Mouse (Mus musculus) heart, adult 2 months (tissue): ENCODE measurements around the gene Rbm39. TPM values are rescaled to one million over a fixed set of nuclear protein-coding genes. Genes with fewer than 3 reads are reported as not detected.

Experiments
- DNase-seq, 2 experiments: peaks; one replicate each; pipeline ENCODE4 v3.0.0; 2021
- H3K27ac ChIP-seq: fragments of 200-600 bp; 2 replicates; pipeline ENCODE4 v1.8.1; 2022
- H3K27me3 ChIP-seq: fragments of 200-500 bp; 2 replicates; pipeline ENCODE4 v1.6.1; 2012; ENCODE audit warnings: mild to moderate bottlenecking, low read length, inconsistent platforms, mixed read lengths; ENCODE audit not compliant: control insufficient read depth, insufficient read depth
- H3K36me3 ChIP-seq: fragments of 200-500 bp; 2 replicates; pipeline ENCODE4 v1.6.1; 2012; ENCODE audit warnings: low read length, inconsistent platforms; ENCODE audit not compliant: control insufficient read depth, insufficient read depth
- H3K4me1 ChIP-seq: fragments of 200-500 bp; 2 replicates; pipeline ENCODE4 v1.6.1; 2011; ENCODE audit warnings: low read length; ENCODE audit not compliant: control insufficient read depth, insufficient read depth
- H3K4me3 ChIP-seq: fragments of 200-600 bp; 2 replicates; pipeline ENCODE4 v1.8.1; 2022
- H3K79me2 ChIP-seq: fragments of 200-500 bp; replicated peaks from 2 replicates; pipeline ENCODE4 v1.6.1; 2012; ENCODE audit warnings: mild to moderate bottlenecking, inconsistent platforms, low read length, moderate library complexity, mixed read lengths; ENCODE audit not compliant: control insufficient read depth, insufficient read depth
- H3K9ac ChIP-seq: fragments of 200-500 bp; 2 replicates; pipeline ENCODE4 v1.6.1; 2012; ENCODE audit warnings: low read depth, mild to moderate bottlenecking, control low read depth, inconsistent platforms, low read length, mixed read lengths
- CTCF ChIP-seq: fragments of 200-600 bp; IDR thresholded peaks from 2 replicates; pipeline ENCODE4 v1.8.1; 2022; ENCODE audit warnings: antibody characterized with exemption, mild to moderate bottlenecking, moderate library complexity
- EP300 ChIP-seq: fragments of 200-500 bp; IDR thresholded peaks from 2 replicates; pipeline ENCODE4 v1.6.1; 2011; ENCODE audit warnings: low read depth, low read length, control low read depth; ENCODE audit not compliant: insufficient read depth
- POLR2A ChIP-seq: fragments of 200-500 bp; IDR thresholded peaks from 2 replicates; pipeline ENCODE4 v1.6.1; 2011; ENCODE audit warnings: mild to moderate bottlenecking, low read depth, low read length, control low read depth; ENCODE audit not compliant: insufficient read depth
- WGBS: fragments of 180-500 bp; shearing (Covaris S2); methylation state at CpG from one replicate; pipeline ENCODE4 v1.1.7; 2018; 5-methylcytosine and 5-hydroxymethylcytosine counted together
- intact Hi-C: fragments of 180-260 bp; cut with DNase I; formaldehyde crosslinking; loops from one replicate; pipeline ENCODE4 v1.15.1; 2025
- polyA plus RNA-seq: library from polyadenylated mRNA; depleted of rRNA; stranded (reverse); fragments of >200 nt; gene quantifications from 2 replicates; pipeline ENCODE4 v1.2.3, GENCODE M21; 2012
- total RNA-seq, 2 experiments: library from RNA; stranded (reverse); gene quantifications; 2 replicates each; pipeline ENCODE4 v1.2.3; 2021

Rbm39 gene
- total and polyA plus RNA-seq, 3 experiments, result 25.8 to 143 (median 124) TPM

DNA sequence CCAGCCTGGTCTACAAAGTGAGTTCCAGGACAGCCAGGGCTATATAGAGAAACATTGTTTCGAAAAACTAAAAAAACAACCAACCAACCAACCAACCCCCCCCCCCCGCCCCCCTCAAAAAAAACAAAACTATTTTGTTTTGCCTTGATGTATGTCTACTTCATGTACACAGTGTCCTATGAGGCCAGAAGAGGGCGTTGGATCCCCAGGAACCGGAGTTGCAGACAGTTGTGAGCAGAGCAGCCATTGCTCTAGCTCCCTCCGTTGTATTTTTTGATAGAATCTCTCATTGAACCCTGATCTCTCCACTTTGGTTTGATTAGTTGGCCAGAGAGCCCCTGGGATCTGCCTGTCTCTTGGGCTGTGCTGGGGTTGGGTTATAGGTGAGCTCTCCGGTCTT is 23.9 kb upstream of the Rbm39 start:
- no peak for DNase-seq
- Histone ChIP-seq H3K4me3 (no peak overlapping the region), H3K9ac (no peak overlapping the region), H3K27me3 (no peaks in the 10 kb centered on the region), H3K27ac (no peak overlapping the region), H3K79me2 (peaks cover 6% of the 10 kb centered on the region), H3K36me3 (peaks cover 8% of the 10 kb centered on the region), H3K4me1 (peaks cover 7% of the 10 kb centered on the region)
- WGBS, result 90% methylated on average over 6 of the region's 6 CpGs
- TF ChIP-seq EP300 (no peak), POLR2A (no peak), CTCF (0 out of 2 replicates have a peak, but pooled peaks have one; percentile 18)
- intact Hi-C loops, result no loop called here

DNA sequence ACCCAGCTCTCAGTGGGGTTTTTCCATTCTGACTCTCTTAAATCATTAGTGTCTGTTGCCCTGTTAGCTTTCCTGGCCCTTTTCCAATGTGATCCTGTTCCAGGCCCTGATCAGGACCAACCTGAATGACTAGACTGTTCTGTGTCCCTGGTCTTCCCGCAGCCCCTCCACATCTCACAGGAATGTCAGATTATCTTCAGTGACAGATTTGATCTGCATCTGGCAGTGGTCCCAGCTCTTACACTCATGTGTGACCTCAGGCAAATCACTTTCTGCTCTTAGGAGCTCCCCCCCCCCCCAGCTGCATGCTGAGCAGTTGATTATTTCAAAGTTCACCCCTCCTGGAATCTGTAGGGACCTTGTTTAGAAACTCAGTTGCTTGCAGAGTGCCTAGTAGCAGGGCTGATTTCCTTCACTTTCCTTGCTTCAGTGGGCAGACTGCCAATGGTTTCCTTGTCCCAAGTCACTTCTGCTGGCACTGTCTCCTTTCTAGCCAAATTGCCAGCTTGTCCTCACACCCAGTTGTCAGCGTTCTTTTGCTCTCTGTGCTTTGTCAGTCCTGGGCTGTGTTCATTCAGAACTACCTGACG is 22.9 kb upstream of the Rbm39 start:
- WGBS, result 16% methylated on average over 3 of the region's 3 CpGs
- H3K9ac ChIP-seq, result 0 out of 2 replicates have a peak overlapping the region, but pooled peaks have one; percentile 14
- no peak overlapping the region for H3K4me3 ChIP-seq
- H3K36me3 ChIP-seq, result peaks cover 13% of the 10 kb centered on the region
- H3K4me1 ChIP-seq, result peaks cover 9% of the 10 kb centered on the region
- TF ChIP-seq POLR2A (no peak), EP300 (0 out of 2 replicates have a peak, but pooled peaks have one; percentile 7), CTCF (no peak)
- peaks cover 6% of the 10 kb centered on the region for H3K79me2 ChIP-seq
- H3K27me3 ChIP-seq, result no peaks in the 10 kb centered on the region
- H3K27ac ChIP-seq, result peak overlapping the region; percentile 0; the same call in 1 of the 2 replicates
- intact Hi-C loops, result no loop called here
- DNase-seq, result peak; percentile 37 to 62

DNA sequence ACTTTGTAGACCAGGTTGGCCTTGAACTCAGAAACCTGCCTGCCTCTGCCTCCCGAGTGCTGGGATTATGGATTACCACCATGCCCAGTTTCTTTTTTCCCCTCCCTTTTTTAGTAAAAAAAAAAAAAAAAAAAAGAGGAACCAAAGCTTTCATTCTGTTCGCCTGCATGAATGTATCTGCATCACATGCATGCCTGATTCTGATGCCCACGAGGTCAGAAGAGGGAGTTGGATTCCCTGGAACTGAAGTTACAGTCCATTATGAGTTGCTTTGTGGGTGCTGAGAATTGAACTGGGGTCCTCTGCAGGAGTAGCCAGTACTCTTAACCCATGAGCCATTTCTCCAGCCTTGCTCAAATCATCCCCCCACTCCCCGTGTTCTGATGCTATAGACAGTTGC is 21.4 kb upstream of the Rbm39 start:
- no peak overlapping the region for H3K4me3 ChIP-seq
- H3K79me2 ChIP-seq, result peaks cover 2% of the 10 kb centered on the region; the same call in 1 of the 2 replicates
- H3K27me3 ChIP-seq, result no peaks in the 10 kb centered on the region
- peaks cover 15% of the 10 kb centered on the region for H3K36me3 ChIP-seq
- WGBS, result 89% methylated on average over 4 of the region's 4 CpGs
- no peak overlapping the region for H3K27ac ChIP-seq
- H3K4me1 ChIP-seq, result peaks cover 11% of the 10 kb centered on the region
- no peak for DNase-seq
- intact Hi-C loops, result no loop called here
- TF ChIP-seq POLR2A (no peak), CTCF (no peak), EP300 (no peak)
- H3K9ac ChIP-seq, result no peak overlapping the region

DNA sequence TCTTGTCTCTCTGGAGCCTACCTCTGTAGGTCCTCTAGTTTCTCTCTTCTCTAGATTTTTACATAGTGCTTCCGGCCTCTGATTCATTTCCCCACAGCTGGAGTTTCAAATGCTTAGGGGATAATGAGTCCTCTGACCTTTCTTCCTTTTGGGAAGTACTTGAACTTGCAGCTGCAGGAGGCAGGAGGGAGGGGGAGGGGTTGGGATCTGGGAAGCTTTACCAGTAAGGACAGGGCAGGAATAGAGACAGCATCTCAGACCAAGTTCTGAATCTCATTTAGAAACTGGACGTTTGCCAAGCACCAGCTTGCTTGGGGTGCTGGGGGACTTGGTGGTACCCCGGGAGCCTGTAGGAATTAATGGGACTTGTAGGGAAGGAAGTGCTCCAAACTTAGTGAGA is 19.9 kb upstream of the Rbm39 start:
- no peak for DNase-seq
- 36% methylated on average over 3 of the region's 3 CpGs for WGBS
- H3K4me3 ChIP-seq, result no peak overlapping the region
- H3K4me1 ChIP-seq, result peaks cover 12% of the 10 kb centered on the region
- TF ChIP-seq CTCF, result no peak
- no peak for TF ChIP-seq POLR2A
- no peak for TF ChIP-seq EP300
- no peak overlapping the region; the same call in 1 of the 2 replicates for H3K27ac ChIP-seq
- H3K9ac ChIP-seq, result no peak overlapping the region
- intact Hi-C loops, result loop anchor here (5.0 kb wide), 2 partner anchors 57 to 77 kb away; no protein-coding TSS in a partner anchor
- H3K79me2 ChIP-seq, result 0 out of 2 replicates have a peak, but pooled peaks cover 2% of the 10 kb centered on the region
- H3K36me3 ChIP-seq, result peaks cover 15% of the 10 kb centered on the region
- H3K27me3 ChIP-seq, result no peaks in the 10 kb centered on the region

DNA sequence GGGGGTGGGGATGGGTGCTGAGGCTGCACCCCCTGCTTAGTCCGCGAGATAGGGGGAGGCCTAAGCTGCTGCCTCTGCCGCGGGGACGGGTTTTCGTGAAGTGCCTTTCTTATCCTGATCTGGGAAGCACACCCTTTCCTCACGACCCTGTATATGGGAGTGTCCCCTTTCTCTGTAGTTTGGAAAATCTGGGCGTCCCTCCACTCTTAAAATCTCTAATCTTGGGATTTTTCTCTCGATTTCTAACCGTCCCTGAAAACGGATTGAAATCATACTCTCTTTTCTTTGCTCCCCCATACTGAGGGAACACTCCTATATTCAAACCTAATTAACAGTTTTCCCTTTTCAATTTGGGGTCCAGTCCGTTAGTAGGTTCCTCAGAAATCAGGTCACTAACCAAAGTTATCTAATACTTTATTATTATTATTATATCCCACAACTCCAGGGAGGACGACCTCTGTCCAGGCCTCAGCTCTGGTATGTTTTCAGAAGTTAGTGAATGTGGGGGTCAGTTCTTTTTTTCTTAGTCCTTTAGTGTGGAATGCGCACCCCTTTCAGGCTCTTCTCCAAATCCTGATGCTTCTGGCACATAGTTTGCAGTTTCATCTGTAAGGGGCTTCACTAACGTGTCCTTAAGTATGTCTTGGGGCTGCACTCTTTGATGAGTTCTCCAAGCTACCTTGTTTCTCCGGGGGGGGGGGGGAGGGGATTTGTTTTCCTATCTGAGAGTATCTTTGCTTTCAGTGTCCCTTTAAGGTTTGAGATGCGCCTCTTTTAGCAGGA is 17.3 kb upstream of the Rbm39 start:
- WGBS, result 7% methylated on average over 17 of the region's 17 CpGs
- Histone ChIP-seq H3K27ac (peak overlapping the region; percentile 97), H3K4me3 (peak overlapping the region; percentile 94), H3K27me3 (no peaks in the 10 kb centered on the region), H3K36me3 (peaks cover 8% of the 10 kb centered on the region), H3K9ac (peak overlapping the region; percentile 89), H3K4me1 (peaks cover 7% of the 10 kb centered on the region), H3K79me2 (0 out of 2 replicates have a peak, but pooled peaks cover 2% of the 10 kb centered on the region)
- TF ChIP-seq CTCF, result no peak
- TF ChIP-seq POLR2A, result no peak
- no peak for TF ChIP-seq EP300
- intact Hi-C loops, result loop anchor here (5.0 kb wide), 2 partner anchors 60 to 80 kb away; no protein-coding TSS in a partner anchor
- peak in 1 of 2 experiments; percentile 18 for DNase-seq
